Mouse (Mus musculus): ENCODE measurements around the gene Adamts10.

Adamts10 gene

GRCm38 (mm10) chr17:33523918-33524755 is at the start of gene Adamts10:
Gene Adamts10, plus strand, starts transcription at chr17:33524204.
- in situ Hi-C loops (cut with MseI, MboI) = no loop called here

DNA sequence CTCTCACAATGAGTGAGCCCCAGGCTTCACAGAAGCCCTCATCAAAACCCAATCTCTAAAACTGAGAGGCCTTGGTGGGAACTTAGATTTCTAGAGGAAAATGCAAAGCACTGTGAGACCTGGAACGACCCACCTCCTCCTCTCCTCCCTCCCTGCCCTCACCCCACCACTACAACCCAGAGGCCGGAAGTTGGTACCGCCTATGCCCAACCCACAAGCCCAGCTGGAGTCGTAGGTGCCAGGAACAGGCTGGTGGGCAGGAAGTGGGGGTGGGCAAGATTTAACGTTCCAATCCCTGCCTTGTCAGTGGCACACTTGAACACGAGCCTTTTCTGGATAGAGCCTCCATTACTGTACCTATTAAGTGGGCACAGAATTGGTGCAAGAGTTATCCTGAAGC is 40.0 kb upstream of the Adamts10 start:
- in situ Hi-C loops (cut with MseI, MboI) = no loop called here

DNA sequence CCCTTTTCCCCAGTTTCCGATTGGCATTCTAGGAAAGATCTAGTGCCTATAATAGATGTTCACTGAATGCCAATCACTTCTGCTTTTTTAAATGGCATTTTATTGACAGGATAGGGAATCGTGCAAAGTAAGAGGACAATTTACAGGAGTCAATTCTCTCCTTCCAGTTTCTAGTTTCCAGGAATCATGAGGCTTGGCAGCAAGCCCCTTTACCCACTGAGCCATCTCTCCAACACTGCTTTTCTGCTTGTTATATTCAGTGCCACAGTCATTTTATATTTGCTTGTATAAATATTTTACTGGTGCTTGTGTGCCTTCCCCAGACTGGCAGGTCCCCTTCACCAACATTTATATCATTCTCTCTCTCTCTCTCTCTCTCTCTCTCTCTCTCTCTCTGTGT is 36.8 kb upstream of the Adamts10 start:
- in situ Hi-C loops (cut with MseI, MboI) = no loop called here

GRCm38 (mm10) chr17:33487652-33488051 is 36.4 kb upstream of the Adamts10 start:
- in situ Hi-C loops (cut with MseI, MboI) = no loop called here

DNA sequence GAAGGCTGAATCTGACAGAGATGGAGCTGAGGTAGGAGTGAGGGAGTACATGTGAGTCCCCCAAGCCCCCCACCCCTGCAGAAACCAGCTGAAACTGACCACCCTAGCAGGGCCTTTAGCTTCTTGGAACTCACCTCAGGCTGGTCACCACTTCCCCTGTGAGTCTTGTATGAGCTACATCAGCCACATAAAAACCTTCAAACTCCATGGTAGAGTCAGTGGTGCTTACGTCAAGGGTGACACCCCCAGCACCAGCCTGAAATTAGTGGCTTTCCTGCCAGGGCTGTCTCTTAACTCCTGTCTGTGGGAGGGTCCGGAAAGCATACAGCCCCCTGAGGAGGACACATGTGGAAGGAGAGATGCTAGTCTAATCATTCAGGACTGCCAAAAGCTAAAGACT is 32.6 kb upstream of the Adamts10 start:
- in situ Hi-C loops (cut with MseI, MboI) = loop anchor here in 1 of 2 experiments (10.0 kb wide), 1 partner anchor 47 kb away; no protein-coding TSS in a partner anchor

- in situ Hi-C loops (cut with MseI, MboI) = loop anchor here in 1 of 2 experiments (10.0 kb wide), 1 partner anchor 48 kb away; no protein-coding TSS in a partner anchor
Measured at GRCm38 (mm10) chr17:33493065-33493464, 30.9 kb upstream of the Adamts10 start.

- in situ Hi-C loops (cut with MseI, MboI) = loop anchor here in 1 of 2 experiments (10.0 kb wide), 1 partner anchor 50 kb away; no protein-coding TSS in a partner anchor
Measured at GRCm38 (mm10) chr17:33494586-33494985, 29.4 kb upstream of the Adamts10 start.

DNA sequence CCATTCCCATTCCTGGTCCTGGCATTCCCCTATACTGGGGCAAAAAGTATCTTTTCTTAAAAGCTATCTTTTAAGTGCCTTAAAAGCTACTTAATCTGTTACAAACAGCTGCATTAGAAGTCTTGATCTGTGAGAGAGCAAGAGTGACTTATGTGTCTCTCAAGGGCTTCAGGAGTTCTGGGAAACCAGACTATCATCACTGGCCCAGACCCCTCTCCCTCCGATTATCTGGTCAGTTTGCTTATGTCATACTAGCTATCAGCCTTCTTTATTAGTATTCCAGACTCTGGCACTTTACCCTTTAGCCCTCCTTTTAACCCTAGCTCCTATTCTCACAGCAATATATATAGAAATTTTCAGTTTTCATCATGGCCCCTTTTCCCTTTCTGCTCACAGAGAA is 25.1 kb upstream of the Adamts10 start:
- in situ Hi-C loops (cut with MseI, MboI) = loop anchor here in 1 of 2 experiments (10.0 kb wide), 1 partner anchor 54 kb away; no protein-coding TSS in a partner anchor

- in situ Hi-C loops (cut with MseI, MboI) = no loop called here
Measured at GRCm38 (mm10) chr17:33508386-33508785, 15.6 kb upstream of the Adamts10 start.

- in situ Hi-C loops (cut with MseI, MboI) = no loop called here
Measured at GRCm38 (mm10) chr17:33510172-33510571, 13.8 kb upstream of the Adamts10 start.

DNA sequence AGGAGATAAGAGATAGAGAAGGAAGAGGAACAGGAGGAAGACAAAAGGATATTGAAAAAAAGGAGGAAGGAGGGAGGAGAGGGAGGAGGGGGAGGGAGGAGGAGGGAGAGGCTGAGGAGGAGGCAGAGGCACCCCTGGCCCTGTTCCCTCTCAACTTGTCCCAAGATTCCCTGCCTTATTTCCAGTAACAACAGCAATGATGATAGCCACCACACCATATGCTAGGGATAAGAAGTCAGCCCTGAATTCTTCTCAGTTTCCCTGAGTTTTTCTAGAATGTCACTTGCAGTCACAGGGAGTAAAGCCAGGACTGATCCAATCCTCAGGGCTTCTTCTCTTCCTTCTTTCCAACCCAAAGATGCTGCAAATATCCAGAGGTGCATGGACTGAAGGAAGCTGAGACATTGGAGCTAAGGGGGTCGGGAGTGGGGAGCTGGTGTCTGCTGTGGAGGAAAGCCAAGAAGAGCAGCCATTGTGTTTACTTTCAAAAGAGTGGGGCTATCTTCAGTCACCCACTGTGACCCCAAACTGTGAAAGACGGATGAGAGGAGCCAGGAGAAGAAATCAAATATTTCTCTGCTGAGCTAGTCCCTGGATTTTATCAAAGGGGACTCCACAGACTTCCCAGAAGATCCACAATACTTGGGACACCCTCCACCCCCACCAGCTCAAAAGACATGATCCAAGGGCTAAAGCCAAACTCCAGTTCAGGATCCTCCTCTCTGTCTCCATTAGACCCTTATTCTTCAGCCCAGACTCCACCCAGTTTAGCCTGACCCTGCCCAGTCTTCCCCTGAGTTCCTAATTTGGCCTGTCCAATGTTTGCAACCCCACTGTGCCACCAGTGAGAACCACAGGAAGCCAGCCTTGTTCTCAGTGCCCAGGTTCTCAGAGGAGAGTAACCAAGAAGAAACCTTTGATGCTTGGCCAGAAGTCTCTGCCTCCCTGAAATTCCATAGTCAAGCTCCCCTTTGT is 11.3 kb upstream of the Adamts10 start:
- in situ Hi-C loops (cut with MseI, MboI) = no loop called here

GRCm38 (mm10) chr17:33513874-33514273 is 10.1 kb upstream of the Adamts10 start:
- in situ Hi-C loops (cut with MseI, MboI) = no loop called here

GRCm38 (mm10) chr17:33520366-33520765 is 3.6 kb upstream of the Adamts10 start:
- in situ Hi-C loops (cut with MseI, MboI) = no loop called here

DNA sequence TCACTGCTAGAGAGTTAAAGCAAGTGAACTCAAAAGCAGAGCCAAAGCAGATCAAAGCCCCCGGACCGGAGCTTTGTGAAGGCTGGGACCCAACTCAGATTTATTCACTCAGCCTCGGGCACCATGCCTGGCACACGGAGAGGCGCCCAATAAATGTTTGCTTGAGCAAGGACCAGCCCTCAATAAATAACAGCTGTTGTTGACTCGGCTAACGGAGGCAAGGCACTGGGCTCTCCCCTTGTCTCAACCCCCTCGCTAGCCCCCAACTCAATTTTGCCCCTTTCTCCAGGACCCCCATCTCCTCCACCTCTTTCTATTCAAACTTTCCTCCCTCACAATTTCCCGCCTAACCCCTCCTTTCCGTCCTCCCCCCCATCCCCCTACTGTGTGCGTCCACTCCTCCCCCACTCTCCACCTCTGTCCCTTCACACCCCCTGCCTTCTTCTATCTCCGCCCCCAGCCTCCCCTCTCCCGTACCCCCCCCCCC is 530 bp upstream of the Adamts10 start:
- in situ Hi-C loops (cut with MseI, MboI) = no loop called here

DNA sequence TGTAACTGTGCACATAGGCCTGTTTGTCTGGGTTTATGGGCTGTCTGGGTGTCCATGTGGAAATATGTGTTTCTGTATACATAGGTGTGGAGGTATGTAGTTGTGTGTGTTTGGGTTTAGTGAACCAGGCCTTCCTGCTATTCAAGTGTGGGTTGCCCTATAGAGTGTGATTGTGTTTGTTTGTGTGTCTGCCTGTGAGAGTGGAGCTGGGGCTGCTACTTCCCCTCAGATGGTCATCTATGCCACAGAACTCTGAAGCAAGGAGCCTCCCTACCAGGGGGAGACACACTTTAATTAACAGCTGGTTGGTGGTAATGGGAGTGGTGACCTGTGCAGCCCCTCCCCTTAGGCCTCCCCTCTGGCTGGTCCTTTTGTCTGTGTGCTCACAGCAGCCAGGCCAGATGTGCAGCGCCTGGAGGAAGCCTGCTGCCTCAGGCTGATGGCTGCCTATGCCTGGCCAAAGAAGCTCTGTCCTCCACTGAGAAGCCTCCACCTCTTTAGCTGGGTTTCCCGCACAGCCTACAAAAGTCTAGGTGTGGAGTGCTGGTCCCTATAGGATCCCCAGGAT is 886 bp downstream of the Adamts10 start:
- in situ Hi-C loops (cut with MseI, MboI) = no loop called here

DNA sequence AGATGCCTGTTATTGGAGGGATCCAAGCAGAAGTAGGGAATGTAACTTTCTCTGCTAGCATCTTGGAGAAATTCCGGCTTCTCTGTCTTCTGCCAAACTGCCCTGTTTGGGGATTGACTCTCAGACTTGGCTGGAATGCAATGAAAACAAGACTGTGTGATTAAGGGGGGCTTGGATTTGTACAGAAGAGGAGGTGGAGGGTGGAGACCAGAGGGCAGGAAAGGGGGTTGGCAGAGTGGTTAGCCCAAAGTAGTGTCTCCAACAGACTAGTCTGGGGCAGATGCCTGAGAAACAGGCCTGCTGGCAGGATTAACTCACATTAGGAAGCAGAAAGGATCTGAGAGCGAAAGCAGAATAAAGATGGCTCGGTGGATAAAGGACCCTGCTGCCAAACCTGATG is 2.5 kb downstream of the Adamts10 start:
- in situ Hi-C loops (cut with MseI, MboI) = no loop called here

DNA sequence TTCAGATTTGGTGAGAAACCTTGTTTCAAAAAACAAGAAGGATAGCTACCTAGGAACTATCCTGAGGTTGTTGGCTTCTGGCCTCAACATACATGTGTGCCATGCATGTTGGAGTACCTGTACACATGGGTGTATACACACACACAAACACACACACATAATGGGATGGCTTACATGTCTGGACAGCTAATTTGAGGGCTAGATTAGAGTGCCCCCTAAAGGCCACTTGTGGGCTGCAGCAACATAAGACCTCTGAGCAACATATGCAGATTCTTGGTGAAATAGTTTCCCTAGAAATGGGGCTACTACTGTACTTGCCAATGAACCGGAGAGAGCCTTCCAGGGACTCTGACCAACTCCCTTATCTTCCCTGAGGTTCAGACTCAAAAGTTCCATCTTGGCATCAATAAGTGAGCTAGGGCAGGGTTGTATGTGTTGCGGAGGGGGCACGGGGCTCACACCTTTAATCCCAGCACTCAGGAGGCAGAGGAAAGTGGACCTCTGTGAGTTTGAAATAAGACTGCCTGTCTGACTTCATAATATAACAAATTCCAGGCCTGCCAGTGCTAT is 15.2 kb downstream of the Adamts10 start:
- in situ Hi-C loops (cut with MseI, MboI) = no loop called here

GRCm38 (mm10) chr17:33539878-33540277 is 15.9 kb downstream of the Adamts10 start:
- in situ Hi-C loops (cut with MseI, MboI) = no loop called here

DNA sequence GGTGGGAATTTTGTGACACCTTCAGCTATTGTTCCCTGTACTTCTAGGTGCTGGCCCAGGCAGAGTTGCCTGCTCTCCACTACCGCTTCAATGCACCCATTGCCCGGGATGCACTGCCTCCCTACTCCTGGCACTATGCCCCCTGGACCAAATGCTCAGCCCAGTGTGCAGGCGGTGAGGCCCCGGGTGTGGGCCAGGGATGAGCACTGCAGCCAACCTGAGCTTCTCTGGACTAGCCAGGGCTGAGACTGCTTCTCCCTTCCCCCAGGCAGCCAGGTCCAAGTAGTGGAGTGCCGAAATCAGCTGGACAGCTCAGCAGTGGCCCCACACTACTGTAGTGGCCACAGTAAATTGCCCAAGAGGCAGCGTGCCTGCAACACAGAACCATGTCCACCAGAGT is 25.2 kb downstream of the Adamts10 start:
- in situ Hi-C loops (cut with MseI, MboI) = no loop called here

DNA sequence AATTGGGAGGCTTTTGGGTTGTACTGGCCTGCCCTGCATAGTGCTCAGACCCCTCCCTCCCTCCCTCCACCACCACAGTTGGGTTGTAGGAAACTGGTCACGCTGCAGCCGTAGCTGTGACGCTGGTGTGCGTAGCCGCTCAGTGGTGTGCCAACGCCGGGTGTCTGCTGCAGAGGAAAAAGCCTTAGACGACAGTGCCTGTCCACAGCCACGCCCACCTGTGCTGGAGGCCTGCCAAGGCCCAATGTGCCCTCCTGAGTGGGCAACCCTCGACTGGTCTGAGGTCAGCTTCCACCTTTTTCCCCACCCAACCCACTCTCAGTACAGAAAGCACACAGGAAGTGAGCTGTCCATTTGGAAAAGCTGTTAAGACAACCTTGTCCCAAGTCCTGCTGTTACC is 26.4 kb downstream of the Adamts10 start:
- in situ Hi-C loops (cut with MseI, MboI) = no loop called here

DNA sequence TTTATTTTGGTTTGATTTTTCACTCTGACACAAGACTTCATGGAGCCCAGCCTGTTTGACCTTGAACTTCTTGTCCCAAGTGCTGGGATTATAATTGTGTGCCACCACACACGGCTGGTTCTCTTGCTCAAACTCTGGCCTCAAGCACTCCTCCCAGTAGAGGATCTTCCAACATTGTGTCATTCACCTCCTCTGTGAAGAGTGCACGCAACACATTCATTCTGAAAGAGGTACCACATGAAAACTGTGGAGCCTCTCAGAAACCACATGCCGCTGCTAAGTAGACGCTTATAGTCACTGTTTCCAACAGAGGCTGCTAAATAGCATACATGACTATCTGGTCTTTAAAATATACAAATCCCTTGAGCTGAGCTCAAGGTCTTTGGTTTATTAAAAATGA is 28.1 kb downstream of the Adamts10 start:
- in situ Hi-C loops (cut with MseI, MboI) = no loop called here

All from mouse trophoblast stem cell (cell line).